Mouse (Mus musculus) limb, embryonic 15.5 days (tissue): ENCODE data around the gene Coa6. TPM values are rescaled to one million over a fixed set of nuclear protein-coding genes. Genes with fewer than 3 reads are reported as not detected.

ENCODE experiments used
- ATAC-seq: fragments of 200-750 bp; cut with Nextera tagmentation; 2 replicates; pipeline ENCODE4 v1.8.0; 2017; ENCODE audit warnings: low read depth, moderate TSS enrichment; ENCODE audit not compliant: insufficient number of reproducible peaks, low FRiP score, low TSS enrichment
- H3K27ac ChIP-seq: fragments of 300-500 bp; sonication (generic); 2 replicates; pipeline ENCODE4 v1.5.1; 2015; ENCODE audit warnings: moderate library complexity, mild to moderate bottlenecking, inconsistent platforms
- H3K27me3 ChIP-seq: fragments of 300-500 bp; sonication (generic); 2 replicates; pipeline ENCODE4 v1.6.1; 2015; ENCODE audit warnings: inconsistent platforms
- H3K36me3 ChIP-seq: fragments of 300-500 bp; sonication (generic); 2 replicates; pipeline ENCODE4 v1.6.1; 2015; ENCODE audit warnings: inconsistent platforms
- H3K4me1 ChIP-seq: fragments of 300-500 bp; sonication (generic); 2 replicates; pipeline ENCODE4 v1.6.1; 2015; ENCODE audit warnings: inconsistent platforms
- H3K4me2 ChIP-seq: fragments of 300-500 bp; sonication (generic); 2 replicates; pipeline ENCODE4 v1.6.1; 2015; ENCODE audit warnings: mild to moderate bottlenecking, inconsistent platforms
- H3K4me3 ChIP-seq: fragments of 300-500 bp; sonication (generic); 2 replicates; pipeline ENCODE4 v1.5.1; 2015; ENCODE audit warnings: mild to moderate bottlenecking, inconsistent platforms
- H3K9ac ChIP-seq: fragments of 300-500 bp; sonication (generic); 2 replicates; pipeline ENCODE4 v1.6.1; 2015; ENCODE audit warnings: inconsistent platforms
- H3K9me3 ChIP-seq: fragments of 300-500 bp; sonication (generic); 2 replicates; pipeline ENCODE4 v1.6.1; 2016; ENCODE audit warnings: inconsistent platforms
- WGBS: fragments of 180-500 bp; shearing (Covaris S2); methylation state at CpG from one replicate; pipeline ENCODE4 v1.1.7; 2015; 5-methylcytosine and 5-hydroxymethylcytosine counted together
- polyA plus RNA-seq: library from polyadenylated mRNA; unstranded; fragments of >200 nt; fragmentation: Nextera tagmentation; extraction: Ambion mirVana; gene quantifications from 2 replicates; pipeline ENCODE4 v1.2.1, GENCODE M21; 2015

Gene Coa6
- polyA plus RNA-seq, 1 experiment from 2014 or later: 47.5 TPM

DNA sequence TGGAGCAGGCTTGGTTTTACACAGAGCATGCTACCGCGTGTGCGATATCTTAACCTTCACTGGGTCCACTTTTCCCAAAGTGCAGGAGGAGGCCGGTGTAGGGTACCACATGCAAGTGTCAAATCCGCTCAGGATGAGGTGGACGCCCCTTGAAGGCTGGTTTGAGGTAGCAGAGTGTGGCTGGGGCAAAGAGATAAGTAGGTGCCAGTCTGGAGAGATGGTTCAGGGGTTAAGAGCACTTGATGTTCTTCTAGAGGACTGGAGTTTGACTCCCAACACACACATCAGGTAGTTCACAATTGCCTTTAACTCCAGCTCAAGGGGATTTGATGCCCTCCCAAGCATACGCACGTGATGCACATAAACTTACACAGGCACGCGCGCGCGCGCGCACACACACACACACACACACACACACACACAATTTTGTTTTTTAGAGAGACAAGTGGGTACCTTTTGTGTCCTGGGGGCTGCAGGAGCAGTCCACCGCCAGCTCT lies 51.5 kb downstream of the Coa6 start:
- Histone ChIP-seq H3K27me3 (peaks cover 9% of the 10 kb centered on the region; the same call in 1 of the 2 replicates), H3K9me3 (no peaks in the 10 kb centered on the region), H3K27ac (peak overlapping the region; percentile 91), H3K4me1 (peaks cover 20% of the 10 kb centered on the region), H3K36me3 (peaks cover 17% of the 10 kb centered on the region), H3K4me3 (peak overlapping the region; percentile 95), H3K4me2 (peak overlapping the region; percentile 83), H3K9ac (peak overlapping the region; percentile 79)
- ATAC-seq: no peak; the same call in 1 of the 2 replicates
- WGBS: 12% methylated on average over 16 of the region's 16 CpGs

DNA sequence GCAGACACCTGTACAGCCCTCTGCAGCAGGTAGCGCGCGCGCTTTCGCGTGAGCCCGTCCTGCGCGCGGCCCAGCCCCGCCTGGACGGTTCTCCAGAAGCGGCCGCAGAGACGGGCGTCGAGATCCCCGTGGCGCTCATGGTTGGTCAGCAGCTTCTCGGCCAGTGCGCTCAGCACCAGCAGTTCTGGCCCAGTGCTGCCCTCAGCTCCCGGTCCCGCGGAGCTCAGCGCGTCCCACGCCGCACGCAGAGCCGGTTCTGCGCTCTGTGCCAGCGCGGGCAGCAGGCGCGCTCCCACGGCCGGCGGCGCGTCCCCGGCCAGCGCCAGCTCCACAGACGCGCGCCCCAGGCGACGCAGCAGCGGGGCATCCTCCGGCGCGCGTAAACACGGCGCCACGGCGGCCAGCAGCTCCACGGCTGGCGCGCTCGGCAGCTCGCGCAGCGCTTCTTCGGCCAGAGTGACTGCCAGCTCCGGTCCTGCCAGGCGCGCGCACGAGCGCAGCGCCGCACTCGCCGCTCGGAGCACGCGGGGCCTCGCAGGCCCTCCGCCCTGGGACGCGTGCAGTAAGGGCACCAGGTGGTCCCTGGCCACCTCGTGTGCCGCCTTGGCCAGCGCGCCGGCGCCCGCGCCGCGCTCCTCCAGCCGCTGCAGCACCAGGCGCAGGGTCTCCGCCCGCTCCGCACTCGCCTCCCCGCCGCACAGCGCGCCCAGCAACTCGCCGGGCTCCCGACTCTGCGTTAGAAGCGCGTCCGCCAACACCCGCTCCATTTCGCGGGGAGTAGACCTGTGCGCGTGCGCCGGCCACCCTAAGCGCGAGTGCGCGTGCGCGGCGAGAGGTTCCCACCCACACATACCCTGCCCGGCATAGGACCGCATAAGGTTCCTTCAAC lies 52.2 kb downstream of the Coa6 start, which contains the start of gene Tarbp1:
TSS of gene Tarbp1 (minus strand) at position 767 of the 889 bp plus-strand sequence.
- Histone ChIP-seq H3K4me2 (peak within 1 kb of the TSS; percentile 83), H3K9me3 (no peaks in the 10 kb centered on the region), H3K27me3 (peaks cover 9% of the 10 kb centered on the region; the same call in 1 of the 2 replicates), H3K27ac (peak within 1 kb of the TSS; percentile 91), H3K36me3 (peaks cover 13% of the 10 kb centered on the region), H3K4me3 (peak within 1 kb of the TSS; percentile 95), H3K4me1 (peaks cover 20% of the 10 kb centered on the region), H3K9ac (peak within 1 kb of the TSS; percentile 79)
- peak; percentile 91 for ATAC-seq
- under 1% methylated on average over 123 of the region's 124 CpGs for WGBS

Other genes starting within 250 kb of the Coa6 start
- gene Slc35f3, start 124.0 kb upstream of the Coa6 start, polyA plus RNA-seq: 1.4 and 1.9 TPM in 2 replicates
- 2.2 and 2.5 TPM in 2 replicates for gene Tarbp1, start 52.5 kb downstream of the Coa6 start, polyA plus RNA-seq
- gene Irf2bp2, start 171.5 kb downstream of the Coa6 start, polyA plus RNA-seq: 11.0 and 12.8 TPM in 2 replicates